Mouse (Mus musculus): ENCODE results near the gene Slc35e1.

Slc35e1 gene

DNA sequence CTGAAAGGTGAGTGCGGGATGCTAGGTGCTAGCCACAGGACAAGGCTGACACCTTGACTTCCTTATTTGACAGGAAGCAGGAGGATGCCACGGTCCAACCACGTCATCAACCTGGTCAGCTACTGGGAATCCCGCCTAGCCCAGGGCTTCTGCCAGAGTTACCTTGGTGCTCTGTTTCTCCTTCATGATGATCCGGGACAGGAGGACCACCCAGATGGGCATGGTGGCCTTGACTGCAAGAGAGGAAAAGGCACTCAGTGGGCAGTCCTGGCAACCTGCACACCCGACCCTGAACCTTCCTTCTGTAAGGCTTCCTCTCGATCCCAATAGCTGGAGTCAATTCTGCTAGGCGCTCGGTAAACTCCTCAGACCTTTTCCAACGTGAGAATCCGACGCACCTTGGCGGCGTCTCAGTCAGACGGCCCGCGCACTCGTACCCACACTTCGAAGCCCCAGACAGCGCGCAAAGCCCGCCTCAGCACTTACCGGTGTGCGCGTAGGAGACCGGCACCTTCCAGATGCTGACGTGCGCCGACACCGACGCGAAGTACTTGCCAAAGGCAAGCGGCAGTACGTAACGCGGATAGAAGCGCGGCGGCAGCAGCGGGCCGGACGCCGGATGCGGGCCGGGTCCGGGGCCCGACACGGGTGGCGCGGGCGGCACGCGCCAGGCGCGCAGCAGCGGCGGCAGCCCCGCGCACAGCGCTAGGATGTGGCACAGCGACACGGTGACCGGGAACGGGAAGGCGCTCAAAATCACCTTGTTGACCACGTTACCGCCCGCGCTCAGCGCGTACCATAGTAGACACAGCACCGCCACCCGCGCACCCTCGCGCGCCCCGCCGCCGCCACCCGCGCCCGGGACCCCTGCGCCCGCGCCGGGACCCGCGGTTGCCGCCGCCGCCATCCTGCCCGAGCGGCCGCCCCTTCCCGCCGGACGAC lies at the start of gene Slc35e1:
Gene Slc35e1 (minus strand): TSS at position 935 of the 942 bp plus-strand sequence.
- peak in 1 of 2 experiments; percentile 42 for DNase-seq (ENCODE audit: low spot score in 2 of 2)

DNA sequence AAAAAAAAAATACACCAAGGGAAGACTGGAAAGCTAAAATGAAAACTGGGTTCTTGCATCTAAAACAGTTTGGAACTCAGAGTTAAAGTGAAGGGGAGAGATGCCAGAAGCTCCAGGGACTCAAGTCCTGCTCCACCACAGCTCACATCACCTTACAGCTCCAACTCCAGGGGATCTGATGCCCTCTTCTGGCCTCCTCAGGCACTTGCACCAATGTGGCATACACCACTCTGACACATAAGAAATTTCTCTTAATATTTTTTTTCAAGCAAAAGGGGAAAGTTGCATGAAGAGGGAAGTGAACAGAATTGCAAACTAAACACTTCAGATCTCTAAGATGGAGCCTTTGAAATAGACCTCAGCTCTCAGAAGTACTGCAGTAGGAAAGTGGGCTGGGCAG lies 46.8 kb upstream of the Slc35e1 start:
- no peak for DNase-seq (ENCODE audit: low spot score in 2 of 2)

DNA sequence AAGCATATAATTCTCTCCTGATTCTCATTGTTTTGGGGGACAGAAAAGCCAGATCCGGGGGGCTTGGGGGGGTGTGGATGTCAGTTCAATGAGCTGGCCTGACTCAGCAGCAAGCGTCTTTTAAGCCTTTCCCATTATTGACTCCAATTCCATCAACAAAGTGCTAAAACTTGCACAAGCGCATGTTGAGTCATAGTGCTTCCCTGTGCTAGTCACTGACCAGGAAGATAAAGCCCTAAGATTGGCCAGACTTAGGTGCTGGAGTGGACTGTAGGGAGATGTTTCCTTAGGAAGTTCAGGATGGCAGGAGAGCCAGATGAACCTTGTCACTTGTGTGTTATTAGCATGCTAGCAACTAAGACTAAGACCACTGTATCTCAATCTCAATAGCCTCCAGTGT lies 42.5 kb upstream of the Slc35e1 start:
- no peak for DNase-seq (ENCODE audit: low spot score in 2 of 2)

DNA sequence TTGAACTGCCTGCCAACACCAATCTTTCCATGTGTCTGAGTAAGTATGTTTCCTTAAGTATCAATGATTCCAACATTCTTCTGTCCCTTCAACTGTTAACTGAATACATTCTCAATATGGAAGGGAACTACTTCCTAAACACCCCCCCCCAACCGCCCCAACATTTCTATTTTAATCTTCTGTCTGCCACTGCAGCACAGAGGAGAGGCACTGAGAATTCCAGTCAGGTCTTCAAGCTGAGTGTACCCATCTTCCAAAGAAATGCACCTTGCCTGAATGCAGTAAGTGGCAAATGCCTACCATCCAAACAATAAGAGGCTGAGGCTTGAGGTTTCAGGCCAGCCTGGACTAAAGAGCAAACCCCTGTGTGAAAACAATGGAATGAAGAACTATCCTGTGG lies 39.7 kb upstream of the Slc35e1 start:
- no peak for DNase-seq (ENCODE audit: low spot score in 2 of 2)

DNA sequence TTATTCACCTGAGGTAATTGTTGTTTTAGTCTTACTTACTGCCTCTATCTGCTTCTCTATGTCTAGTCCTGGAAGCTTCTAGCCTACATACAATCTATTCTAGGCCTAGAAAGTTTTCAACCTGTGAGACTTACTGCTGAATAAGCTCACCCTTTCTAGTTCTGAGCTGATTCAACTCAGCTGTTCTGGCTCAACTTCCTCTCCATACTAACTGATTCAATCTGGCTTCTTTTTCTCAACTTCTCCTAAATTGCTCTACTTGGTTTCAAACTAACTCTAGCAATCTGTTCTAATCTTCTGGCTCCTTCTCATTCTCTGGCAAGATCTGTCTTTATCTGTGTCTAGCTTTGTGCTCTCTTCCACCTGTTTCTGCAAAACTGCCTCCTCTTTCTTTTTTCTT lies 29.5 kb upstream of the Slc35e1 start:
- no peak for DNase-seq (ENCODE audit: low spot score in 2 of 2)

DNA sequence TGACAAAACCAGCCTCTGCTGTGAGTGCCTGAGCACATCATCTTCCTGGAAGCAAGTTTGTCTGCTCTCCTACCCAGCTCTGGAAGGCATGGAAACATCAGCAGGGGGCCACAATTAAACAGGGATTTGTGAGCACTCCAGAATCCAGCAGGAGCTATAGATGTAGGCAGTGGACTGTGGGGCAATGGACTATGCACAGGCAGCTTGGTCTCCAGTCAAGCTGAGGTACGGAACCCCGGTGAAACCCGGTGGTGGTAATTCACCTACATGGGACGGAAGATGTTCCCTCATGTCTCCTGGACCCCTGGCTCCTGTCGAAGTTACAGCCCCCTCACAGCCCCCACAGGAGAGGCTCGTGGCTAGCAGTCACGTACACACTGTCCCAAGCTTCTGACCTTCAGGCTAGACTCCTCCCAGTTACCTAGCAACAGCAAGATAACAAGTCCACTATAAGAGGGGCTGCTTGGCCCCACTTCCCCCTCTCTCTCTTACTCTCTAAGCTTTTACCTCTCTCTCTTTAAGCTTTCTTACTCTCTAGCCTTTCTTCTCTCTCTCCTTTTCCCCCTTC lies 25.1 kb upstream of the Slc35e1 start:
- no peak for DNase-seq (ENCODE audit: low spot score in 2 of 2)

DNA sequence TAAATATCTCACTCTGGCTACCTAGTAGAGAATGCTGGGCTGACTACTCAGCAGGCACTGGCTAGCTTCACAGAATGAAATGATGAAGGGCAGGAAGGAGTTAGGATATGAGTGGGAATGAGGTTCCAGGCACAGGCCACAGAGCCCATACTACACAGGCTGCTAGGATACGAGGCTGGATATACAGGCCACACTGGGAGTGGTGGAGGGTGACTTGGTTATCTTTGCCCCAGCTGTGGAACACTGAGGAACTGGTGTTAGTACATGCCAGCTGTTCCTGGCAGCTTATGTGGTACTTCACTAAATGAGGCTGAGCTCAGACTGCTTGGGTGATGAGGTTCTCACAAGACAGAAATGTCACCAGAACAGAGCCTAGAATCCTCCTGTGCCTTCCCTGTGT lies 20.7 kb upstream of the Slc35e1 start:
- no peak for DNase-seq (ENCODE audit: low spot score in 2 of 2)

DNA sequence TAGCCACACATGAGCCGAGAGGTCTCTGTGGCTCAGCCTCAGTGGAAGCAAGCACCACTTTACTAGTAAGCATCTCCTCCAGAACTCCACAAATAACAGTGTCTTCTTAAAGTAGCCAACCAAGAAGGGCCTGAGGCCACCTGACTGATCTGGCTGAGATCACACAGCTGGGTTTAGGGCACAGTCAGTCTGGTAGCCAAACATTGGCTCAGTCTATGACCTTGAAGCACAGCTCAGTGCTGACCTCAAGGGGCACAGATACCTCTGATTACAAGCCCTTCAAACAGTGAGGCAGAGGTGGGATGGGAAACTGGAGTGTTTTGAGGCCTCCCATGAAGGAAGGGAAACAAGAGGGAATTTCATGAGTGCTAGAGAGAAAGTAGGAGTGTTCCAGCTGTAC lies 20.2 kb upstream of the Slc35e1 start:
- no peak for DNase-seq (ENCODE audit: low spot score in 2 of 2)

DNA sequence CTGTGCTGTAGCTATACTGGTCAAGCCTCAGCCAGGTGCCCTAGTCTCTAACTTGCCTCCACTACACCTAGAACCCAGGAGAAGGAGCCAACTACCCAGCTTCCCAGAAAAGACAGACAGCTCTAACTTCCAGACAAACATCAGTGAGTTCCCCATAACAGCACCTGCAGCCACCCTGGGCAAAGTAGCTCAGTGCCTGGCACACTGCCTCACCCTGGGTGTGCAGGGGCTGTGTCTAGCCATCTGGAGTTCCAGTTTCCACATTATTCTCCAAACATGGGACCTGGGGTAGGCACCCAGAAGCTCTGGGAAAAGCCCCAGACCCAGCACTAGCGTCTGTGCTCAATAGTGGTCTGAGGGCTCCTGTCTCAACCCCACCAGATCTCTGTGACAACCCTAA lies 15.1 kb upstream of the Slc35e1 start:
- DNase-seq (ENCODE audit: low spot score in 2 of 2): no peak

DNA sequence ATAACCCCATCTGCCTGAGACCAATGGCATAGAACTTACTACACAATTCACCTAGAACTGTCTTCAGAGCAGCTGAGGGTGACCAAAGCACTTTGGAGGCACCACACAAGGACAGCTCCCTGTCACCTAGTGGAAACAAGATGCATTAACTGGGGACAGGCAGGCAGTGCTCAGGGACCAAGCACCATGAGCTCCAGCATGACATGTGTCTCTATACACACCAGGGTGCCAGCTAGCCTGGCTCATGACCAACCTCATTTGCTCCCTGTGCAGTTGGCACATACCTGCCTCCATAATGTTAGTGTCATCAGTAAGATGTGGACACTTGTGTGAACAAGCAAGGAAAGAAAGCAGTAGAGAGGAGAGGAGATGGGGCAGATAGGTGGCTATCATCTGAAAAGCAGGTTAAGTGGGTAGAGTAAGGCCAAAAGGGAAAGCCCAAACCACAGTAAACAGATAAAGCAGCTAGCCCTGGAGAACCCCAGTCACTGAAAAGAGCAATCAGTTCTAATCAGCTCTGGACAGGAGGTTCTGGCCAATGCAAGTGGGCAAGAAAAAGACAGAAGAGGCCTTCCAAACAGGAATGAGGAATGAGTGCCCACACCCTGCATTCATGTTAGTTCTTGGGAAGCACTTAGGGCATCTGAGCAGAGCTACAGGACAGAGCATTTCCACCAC lies 12.4 kb upstream of the Slc35e1 start:
- no peak for DNase-seq (ENCODE audit: low spot score in 2 of 2)

DNA sequence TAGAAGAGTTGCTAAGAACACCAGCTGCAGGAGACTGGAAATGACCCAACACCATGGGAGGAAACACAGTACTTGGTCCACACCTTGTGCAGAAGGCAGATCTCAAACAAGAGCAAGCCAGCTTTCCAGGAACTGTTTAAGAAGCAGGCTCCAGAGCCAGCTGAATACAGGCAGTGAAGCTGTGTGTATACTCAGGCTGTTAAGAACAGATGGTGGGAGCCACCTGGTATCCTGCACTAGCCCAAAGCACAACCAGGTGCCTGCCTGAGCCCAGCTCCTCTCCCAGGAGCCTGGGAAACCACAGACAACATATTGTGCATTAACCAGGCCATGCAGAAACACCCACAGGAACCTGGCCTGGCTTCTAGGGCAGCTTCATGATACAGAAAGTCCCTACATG lies 11.7 kb upstream of the Slc35e1 start:
- DNase-seq (ENCODE audit: low spot score in 2 of 2): peak; percentile 48 to 49

DNA sequence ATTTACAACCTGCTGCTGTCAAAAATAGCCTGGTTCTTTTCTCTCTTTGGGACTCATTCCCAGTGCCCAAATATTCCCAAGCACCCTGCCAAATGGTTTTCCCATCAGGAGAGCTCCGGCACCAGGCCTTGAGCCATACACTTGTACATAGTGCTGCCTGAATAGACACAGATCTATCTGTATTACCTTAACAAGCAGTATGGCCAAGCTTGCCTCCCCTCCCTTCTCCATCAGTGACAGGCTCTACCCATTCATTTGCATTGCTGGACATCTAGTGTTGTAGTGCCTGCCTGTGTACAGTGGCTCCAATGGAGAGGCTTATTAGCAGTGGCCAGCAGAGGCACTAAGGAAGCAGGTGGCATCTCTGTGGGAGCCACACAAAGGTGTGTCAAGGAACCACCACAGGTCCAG lies 8.1 kb upstream of the Slc35e1 start:
- no peak for DNase-seq (ENCODE audit: low spot score in 2 of 2)

DNA sequence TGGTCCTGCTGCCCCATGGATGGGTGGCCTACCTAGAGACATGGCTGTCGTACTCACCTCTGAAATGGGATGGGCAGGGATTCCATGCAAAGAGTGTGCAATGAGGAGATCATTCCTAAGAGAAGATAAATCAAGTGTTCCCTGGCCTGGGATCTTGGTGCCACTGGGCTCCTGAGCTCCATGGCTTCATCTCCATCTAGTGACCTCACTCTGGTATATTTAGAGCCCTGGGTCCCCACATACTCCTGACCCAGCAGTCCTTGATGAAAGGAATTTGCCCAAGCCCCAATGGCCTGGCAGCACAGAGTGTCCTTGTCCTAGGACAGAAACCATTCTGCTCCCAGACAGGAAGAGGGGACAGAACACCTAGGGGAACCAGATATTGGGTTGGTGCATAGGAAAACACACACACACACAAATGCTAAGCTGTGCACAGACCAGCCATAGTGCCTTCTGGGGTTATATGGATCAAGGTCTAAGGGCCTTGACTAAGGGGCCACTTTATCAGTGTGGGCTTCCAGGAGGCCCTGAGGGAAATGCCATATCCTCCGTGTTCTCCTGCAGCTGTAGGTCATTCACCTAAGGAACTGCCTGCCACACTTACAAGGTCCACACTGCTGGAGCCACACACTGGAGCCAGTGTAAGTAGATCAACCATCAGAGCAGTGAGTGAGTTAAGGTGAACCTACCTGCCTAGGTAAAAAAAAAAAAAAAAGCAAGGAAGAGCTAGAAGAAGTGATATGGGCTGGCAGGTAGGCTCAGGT lies 7.3 kb upstream of the Slc35e1 start:
- no peak for DNase-seq (ENCODE audit: low spot score in 2 of 2)

DNA sequence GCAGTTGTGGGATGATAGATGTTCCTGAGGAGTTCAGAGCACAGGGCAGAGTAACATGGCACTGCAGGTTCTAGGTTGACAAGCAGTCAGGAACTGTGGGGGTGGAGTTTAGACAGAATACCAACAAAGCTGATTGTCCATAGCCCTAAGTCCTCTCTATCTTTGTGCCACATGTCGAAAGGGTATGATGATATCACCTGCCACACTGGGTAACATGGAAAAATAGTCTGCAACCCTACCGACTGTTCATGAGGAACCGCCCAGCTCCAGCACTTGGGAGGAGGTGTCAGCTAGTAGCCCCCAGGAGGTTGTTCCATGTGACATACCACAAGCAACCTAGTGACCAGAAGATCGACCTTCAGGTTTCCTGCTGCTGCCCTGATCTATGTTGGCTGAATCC lies 6.1 kb upstream of the Slc35e1 start:
- DNase-seq (ENCODE audit: low spot score in 2 of 2): no peak

DNA sequence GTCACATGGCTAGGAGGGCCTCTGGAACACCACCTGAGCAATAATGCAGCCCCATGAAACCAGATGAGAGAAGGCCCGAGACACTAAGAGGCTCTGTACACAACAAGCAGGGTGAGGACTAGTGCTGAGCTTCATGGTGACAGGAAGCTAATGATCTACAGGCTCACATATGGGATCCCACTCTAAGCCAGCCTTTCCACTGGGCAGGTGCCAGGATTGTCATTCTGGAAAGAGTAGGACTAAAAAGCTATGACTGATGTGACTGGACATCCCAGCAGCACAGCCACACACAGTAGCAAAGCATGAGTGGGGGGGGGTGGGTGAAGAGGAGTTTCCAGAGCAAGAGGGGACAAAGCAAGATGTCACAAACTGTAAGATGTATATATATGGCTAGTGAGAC lies 5.5 kb upstream of the Slc35e1 start:
- no peak for DNase-seq (ENCODE audit: low spot score in 2 of 2)

DNA sequence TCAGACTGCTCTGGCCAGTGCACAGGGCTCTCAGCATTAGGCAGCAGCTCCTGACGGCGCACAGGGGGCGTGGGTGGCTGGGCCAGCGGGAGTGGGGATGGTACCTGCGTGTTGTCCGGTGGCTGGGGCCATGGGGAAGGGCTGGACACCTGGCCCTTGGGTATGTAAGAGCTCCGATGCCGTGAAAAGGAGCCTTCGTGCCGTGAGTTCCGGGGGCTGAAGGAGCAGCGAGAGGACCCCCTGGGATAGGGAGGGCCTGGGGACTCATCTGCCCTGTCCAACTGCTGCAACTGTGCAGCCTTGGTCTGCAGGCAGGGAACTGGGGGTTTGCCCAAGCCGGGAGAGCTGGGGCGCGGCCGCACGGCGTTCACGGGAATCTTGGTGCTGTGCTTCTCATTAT lies 3.8 kb upstream of the Slc35e1 start:
- DNase-seq (ENCODE audit: low spot score in 2 of 2): no peak

DNA sequence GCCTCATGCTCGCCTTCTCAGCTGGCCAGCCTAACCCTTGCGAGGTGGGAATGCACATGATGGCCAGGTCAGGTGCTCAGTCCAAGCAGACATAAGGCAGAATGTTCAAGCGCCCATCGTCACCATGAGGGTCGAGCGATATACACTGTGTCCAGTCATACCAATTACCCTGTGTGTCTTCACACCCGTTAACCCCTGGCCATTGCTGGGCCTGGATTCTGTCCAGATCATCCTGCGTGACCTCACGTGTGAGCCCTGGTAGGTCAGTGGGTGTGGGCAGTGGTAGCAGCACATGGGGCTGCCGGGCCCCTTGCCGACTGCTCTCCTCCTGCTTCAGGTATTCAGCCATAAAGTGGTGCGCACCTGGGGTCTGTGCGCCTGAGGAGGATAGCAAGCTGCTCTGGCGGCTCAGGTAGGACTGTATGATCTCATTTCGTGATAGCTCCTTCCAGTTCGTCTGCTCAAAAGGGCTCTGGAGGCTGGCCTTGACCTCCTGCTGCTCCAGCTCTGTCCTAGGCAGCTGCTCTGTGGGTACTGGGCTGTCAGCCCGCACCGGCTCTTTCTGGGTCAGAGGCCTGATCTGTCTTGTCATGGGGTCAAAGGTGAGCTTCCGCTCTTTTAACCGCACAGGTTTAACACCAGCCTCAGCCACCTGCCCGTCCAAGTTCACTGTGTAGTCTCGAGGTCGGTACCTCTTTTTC lies 3.1 kb upstream of the Slc35e1 start:
- no peak for DNase-seq (ENCODE audit: low spot score in 2 of 2)

DNA sequence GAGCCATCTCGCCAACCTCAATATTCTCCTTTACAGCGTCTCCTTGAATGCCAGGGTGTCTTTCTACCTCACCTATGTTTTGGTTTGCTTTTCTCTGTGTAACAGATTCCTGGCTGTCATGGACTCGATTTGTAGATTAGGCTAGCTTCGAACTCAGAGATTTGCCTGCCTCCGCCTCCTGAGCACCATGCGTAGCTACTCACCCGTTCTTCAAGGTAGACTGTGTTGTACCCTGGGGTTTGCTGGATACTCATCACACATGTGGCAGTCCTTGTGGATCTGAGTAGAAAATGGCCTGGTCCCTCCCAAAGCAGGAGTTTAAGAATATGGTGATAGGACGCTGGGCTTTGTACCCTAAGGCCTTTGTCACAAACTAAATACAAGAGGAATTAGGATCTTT lies 967 bp upstream of the Slc35e1 start:
- no peak for DNase-seq (ENCODE audit: low spot score in 2 of 2)

DNA sequence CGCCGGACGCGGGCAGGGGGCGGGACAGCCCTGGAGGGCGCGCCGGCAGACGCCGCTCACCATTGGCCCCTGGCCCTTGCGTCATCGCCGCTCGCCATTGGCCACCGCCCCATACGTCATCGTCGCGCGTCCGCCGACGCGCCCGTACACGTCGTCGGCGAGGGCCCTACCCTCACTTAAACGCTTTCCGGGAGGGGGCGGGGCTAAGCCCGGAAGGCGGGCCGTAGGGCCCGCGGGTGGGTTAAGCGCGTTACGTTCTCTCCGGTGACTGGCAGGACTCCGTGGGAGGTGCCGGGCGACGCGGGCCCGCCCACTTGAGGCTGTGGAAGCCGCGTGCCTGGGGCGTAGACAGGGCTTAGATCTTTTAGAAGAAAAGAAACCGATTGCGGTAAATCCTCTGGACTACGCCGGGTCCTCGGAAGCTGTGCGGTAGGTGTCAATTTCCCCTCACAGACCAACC lies 238 bp upstream of the Slc35e1 start:
- peak; percentile 98 to 99 for DNase-seq (ENCODE audit: low spot score in 2 of 2)

DNA sequence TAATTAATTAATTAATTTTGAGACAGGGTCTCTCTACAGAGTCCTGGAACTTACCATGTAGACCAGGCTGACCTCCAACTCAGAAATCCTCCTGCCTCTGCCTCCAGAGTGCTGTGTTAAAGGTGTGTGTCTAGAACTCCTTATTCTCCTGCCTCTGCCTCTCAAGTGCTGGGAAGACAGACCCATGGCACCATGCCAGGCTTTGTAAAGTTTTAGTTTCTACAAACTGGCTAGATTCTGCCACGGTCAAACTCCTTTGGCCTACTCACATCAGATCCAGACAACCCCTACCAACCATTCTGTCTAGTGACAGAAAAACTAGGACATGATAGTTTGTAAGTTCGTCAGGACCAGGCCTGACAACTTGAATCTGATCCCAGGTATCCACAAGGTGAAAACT lies 1.4 kb downstream of the Slc35e1 start:
- DNase-seq (ENCODE audit: low spot score in 2 of 2): no peak

DNA sequence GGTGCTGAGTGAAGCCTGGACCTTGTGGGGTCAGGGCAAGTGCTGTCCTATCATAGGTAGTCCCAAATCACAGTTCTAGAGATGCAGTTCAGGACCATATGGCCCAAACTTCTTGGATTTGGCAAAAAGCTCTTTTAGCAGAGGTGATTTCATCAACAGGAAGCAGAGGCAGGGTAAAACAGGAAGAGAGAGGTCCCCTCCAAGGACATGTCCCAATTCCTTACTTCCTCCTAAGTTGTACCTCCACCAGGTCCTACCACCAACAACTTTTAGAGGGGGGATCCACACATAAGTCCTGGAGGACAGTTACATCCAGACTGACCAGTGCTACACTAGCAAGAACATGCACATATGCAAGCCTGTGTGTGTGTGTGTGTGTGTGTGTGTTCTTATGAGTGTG lies 5.4 kb downstream of the Slc35e1 start:
- no peak for DNase-seq (ENCODE audit: low spot score in 2 of 2)
